Mouse (Mus musculus) left cerebral cortex, postnatal 10 days (tissue): ENCODE results near the gene Meox1. TPM values are rescaled to one million over a fixed set of nuclear protein-coding genes. Genes with fewer than 3 reads are reported as not detected.
A peak's percentile ranks its signal among the peaks of the same experiment; 100 is the strongest.

ENCODE experiments used
- DNase-seq, 2 experiments: peaks; one replicate each; pipeline ENCODE4 v3.0.0; 2021 to 2022; ENCODE audit warnings: low spot score in 2 of 2, mixed read lengths in 1 of 2; ENCODE audit errors: extremely low spot score in 1 of 2
- intact Hi-C: fragments of 180-260 bp; cut with DNase I; formaldehyde crosslinking; loops from one replicate; pipeline ENCODE4 v1.15.1; 2025
- total RNA-seq, 2 experiments: library from RNA; stranded (reverse); gene quantifications; 2 replicates each; pipeline ENCODE4 v1.2.3; 2021

Gene Meox1
- total RNA-seq, 2 experiments from 2014 or later, result 3.1 to 3.3 TPM

DNA sequence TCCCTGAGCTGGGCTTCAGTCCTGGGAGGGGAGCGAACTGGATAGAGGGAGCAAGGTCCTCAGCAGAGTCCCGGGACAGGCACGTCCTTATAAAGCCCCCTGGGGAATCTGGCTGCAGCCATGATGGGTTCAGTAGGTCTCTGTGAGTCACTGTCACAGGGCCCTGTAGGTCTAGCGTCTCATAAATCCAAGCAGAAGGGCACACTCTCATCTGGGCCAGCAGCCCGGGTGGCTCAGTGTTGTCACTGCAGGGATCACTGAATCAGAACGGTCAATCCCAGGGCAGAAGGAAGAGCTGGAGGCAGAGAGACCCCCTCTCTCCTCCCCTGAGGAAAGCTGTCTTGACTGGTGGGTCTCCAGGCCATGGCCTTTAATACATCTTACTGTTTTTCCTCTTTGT, 14.6 kb upstream of the Meox1 start:
- DNase-seq, result no peak
- intact Hi-C loops, result no loop called here

GRCm38 (mm10) chr11:101905115-101905514, 10.9 kb upstream of the Meox1 start:
- intact Hi-C loops, result no loop called here
- DNase-seq, result peak; percentile 57 to 74

DNA sequence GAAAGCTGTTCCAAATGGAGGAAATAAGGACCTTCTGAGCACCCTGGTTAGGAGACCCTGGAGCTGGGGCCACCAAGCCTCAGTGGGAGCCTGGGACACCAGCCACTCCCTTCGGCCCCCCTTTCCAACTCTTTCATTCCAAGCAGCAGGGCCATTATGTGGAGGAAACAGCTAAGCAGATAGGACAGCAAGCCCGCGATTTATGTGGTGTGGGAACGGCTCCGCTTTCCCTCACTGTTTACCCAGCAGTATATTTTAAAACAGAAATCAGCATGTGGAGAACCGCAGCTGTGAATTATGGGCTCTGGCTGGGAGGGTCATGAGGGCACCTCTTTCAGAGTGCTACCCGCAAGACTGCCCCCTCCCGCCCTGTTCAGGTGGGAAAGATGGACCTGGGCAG, 7.1 kb upstream of the Meox1 start:
- DNase-seq, result no peak
- intact Hi-C loops, result no loop called here

DNA sequence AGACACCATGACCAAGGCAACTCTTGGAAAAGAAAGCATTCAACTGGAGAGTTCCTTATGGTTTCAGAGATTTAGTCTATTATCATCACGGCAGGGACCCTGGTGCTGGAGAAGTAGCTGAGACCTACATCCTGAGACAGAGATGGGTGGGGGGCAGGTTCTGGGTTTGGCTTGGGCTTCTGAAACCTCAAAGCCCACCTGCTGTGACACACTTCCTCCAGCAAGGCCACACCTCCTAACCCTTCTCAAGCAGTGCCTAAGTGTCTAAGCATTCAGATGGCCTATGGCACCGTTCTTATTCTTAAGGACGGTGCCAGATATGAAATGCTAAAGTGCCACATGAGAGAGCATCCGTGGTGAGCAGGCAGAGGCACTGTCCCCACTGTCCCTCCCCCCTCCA, 4.2 kb upstream of the Meox1 start:
- intact Hi-C loops, result loop anchor here (5.0 kb wide), 1 partner anchor 36 kb away; no protein-coding TSS in a partner anchor

GRCm38 (mm10) chr11:101896546-101897361, 2.6 kb upstream of the Meox1 start:
- DNase-seq, result peak in 1 of 2 experiments; percentile 62
- intact Hi-C loops, result loop anchor here (5.0 kb wide), 1 partner anchor 34 kb away; no protein-coding TSS in a partner anchor

More for the DNA sequence above, 4.2 kb upstream of the Meox1 start:
- no peak for DNase-seq

DNA sequence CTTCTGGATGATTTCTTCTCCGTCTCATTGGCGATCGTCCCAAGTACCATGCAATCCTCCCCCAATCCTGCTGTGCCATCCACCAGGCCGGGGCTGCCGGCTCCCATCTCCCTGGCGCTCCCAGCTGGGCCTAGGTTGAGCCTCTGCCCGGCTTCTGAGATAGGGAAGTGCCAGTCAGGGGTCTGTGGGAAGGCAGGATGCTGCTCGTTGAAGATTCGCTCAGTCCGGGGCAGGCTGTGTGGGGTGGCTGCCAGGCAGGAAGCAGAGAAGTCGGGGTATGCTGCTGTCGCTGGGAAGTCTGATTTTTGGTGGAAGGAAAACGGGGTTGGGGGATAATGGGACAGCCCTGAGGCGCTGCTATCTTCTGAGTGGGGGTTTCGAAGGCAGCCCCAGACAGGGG, 614 bp downstream of the Meox1 start:
- peak in 1 of 2 experiments; percentile 60 for DNase-seq
- intact Hi-C loops, result loop anchor here (5.0 kb wide), 1 partner anchor 61 kb away; no protein-coding TSS in a partner anchor

DNA sequence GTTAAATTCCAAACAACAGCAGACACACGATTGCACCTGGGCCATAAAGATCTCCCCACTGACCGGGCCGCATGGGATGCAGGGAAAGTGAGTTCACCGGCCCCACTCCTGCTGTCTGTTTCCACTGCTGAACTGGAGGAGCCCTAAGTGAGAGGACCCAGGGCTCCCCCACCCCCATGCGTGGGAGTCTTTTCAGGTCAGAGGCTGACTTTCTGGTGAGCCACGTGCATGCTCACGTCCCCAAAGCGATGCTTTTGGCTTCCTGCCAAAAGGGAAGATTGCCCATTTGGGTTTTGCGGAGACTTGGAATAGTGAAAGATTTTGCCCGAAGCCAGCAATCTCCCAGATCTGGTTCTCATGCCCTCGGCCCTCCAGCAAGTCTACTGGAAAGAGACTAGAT, 2.7 kb downstream of the Meox1 start:
- intact Hi-C loops, result loop anchor here (5.0 kb wide), 1 partner anchor 59 kb away; no protein-coding TSS in a partner anchor
- DNase-seq, result peak in 1 of 2 experiments; percentile 64

DNA sequence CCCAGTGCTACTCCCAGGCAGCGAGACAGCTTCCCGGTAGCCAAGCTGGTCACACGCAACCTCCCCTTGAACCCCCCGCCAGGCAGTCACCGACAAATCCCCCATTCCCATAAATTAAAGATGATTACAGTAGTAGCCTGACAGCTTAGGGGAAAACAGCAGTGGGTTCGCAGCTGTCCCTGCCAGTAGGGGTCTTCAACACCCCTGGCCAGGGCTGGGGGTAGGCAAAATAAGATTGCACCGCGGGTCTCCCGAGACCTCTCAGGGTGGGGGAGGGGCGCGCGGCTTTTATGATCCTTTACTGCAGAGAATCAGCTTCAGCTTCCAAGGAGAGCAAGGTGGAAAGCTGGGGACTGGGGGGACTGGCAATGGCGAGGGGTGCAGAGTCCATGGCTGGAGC, 4.4 kb downstream of the Meox1 start:
- intact Hi-C loops, result loop anchor here (5.0 kb wide), 1 partner anchor 57 kb away; no protein-coding TSS in a partner anchor

GRCm38 (mm10) chr11:101888820-101889219, 5.4 kb downstream of the Meox1 start:
- DNase-seq, result no peak
- intact Hi-C loops, result no loop called here

More for the DNA sequence above, 4.4 kb downstream of the Meox1 start:
- DNase-seq, result peak in 1 of 2 experiments; percentile 46

DNA sequence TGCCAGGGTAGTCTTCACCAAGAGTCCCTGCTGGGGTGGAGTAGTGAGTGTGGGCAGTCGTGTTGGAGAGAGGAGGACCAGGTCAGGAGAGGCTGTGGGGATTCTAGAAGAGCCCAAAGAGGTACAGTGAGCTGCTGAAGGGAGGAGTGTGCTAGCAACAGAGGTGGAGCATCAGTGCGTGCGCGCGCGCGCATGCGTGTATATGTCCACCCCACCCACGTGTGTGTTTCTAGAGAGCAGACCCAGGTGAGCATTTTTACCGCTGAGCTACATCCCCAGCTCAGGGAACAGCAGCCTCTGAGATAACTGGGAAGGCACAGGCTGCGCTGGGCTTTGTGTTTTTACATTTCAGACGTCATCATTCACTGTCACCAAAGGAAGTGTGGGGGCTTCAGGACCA, 7.7 kb downstream of the Meox1 start:
- intact Hi-C loops, result no loop called here
- DNase-seq, result no peak

- intact Hi-C loops, result no loop called here
- DNase-seq, result no peak
Measured at GRCm38 (mm10) chr11:101885881-101886319, 8.3 kb downstream of the Meox1 start.

GRCm38 (mm10) chr11:101885232-101885631, 8.9 kb downstream of the Meox1 start:
- DNase-seq, result peak in 1 of 2 experiments; percentile 80
- intact Hi-C loops, result no loop called here

DNA sequence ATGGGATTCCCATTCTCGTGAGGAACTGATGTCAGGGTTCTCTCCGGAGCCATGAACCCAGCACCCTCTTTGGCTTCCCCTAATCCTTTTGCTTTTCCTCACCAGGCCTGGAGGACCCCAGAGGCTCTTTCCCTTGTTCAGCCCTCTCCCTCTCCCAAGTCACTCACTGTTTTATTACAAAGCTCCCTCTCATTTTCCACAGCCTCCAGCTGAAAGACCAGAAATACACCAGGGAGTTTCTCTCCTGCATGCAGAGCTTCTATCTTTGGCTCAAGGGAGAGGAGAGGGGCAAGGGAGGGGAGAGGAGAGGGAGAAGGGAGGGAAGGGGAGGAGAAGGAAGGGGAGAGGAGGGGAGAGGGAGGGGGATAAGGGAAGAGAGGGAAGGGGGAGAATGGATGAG, 10.3 kb downstream of the Meox1 start:
- intact Hi-C loops, result no loop called here
- DNase-seq, result no peak

- intact Hi-C loops, result no loop called here
- DNase-seq, result no peak
Measured at GRCm38 (mm10) chr11:101882500-101883290, 11.5 kb downstream of the Meox1 start.

DNA sequence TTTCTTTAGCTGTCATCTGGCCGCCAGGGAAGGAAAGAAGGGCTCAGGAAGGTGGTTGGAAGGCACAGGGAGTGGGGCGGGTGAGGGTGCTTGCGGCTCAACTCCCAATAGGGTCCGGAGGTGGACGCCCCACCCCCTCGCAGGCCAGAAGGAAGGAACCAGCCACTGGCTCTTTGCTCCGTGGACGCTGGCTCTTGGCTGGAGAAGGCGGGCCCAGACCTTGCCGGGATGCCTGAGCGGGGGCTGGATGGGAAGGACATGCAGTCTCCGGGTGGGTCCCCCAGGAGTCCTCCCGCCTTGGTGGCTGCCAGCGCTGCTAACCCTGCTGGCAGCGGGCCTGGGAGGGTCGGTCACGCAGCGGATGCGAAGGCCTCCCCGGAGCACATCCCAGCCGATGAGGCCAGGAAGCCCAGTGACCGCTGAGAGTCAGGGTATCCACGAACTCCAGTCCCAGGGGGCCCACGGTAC, 12.5 kb downstream of the Meox1 start:
- DNase-seq, result peak in 1 of 2 experiments; percentile 89
- intact Hi-C loops, result no loop called here

GRCm38 (mm10) chr11:101881185-101881584, 13.0 kb downstream of the Meox1 start:
- DNase-seq, result no peak
- intact Hi-C loops, result no loop called here

DNA sequence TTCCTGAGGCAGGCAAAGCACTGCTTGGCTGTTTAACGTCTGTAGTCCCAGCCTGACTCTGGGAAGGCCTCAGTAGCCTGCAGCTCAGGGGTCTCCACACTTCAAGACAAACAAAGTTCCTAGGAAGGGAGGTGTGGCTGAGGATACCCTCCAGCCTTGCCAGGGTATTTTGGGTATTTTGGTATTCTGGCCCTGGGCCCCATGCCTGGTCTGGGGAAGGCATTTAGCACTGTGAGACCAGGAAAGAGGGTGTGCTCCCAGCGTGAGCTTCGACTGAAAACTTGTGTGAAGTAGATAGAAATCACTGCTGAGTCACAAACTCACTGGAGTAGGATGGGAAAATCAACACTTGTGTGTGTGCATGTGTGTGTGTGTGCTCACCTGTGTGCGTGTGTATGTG, 14.5 kb downstream of the Meox1 start:
- intact Hi-C loops, result no loop called here
- no peak for DNase-seq

GRCm38 (mm10) chr11:101878696-101879095, 15.5 kb downstream of the Meox1 start:
- no peak for DNase-seq
- intact Hi-C loops, result no loop called here

GRCm38 (mm10) chr11:101874978-101875377, 19.2 kb downstream of the Meox1 start:
- DNase-seq, result no peak
- intact Hi-C loops, result no loop called here
